Comparison of ENCODE assay signal across 25 mouse cellular contexts in genomic region chr3:6926737-6927136, GRCm38 (mm10).
DNase-seq lines count a peak whose midpoint lies in the region; ATAC-seq and TF ChIP-seq lines count a peak whose summit lies in the region.
"Had no signal": no experiment of that assay in that cellular context is flagged by ENCODE, and none has a peak within 500 bp of the region (broad histone marks: within the 10 kb centered on the region; RNA-seq: fewer than 3 reads in every experiment).

No protein-coding gene starts in this region.

- no peak overlapping the region for H3K4me2 ChIP-seq in forebrain, embryonic 15.5 days (replicated peaks)
- no peak overlapping the region for H3K4me2 ChIP-seq in limb, embryonic 14.5 days (replicated peaks; ENCODE audit: low read depth, low read length, severe bottlenecking)
- H3K4me2 ChIP-seq: embryonic facial prominence, embryonic 13.5 days; lung, embryonic 15.5 days; midbrain, embryonic 12.5 days; neural tube, embryonic 12.5 days had no signal

- 67% methylated on average over 1 of the region's 1 CpGs for WGBS in forebrain, embryonic 10.5 days
- 79% methylated on average over 1 of the region's 1 CpGs for WGBS in forebrain, embryonic 15.5 days
- 11% methylated on average over 1 of the region's 1 CpGs for WGBS in limb, embryonic 14.5 days

- H3K4me1 ChIP-seq in forebrain, embryonic 10.5 days, result no peaks in the 10 kb centered on the region
- H3K4me1 ChIP-seq in forebrain, embryonic 15.5 days, result no peaks in the 10 kb centered on the region
- H3K4me1 ChIP-seq in limb, embryonic 14.5 days (ENCODE audit: control insufficient read depth, insufficient read depth, low read length), result peaks cover 8% of the 10 kb centered on the region
- H3K4me1 ChIP-seq: heart, embryonic 10.5 days; lung, embryonic 15.5 days; midbrain, embryonic 12.5 days; neural tube, embryonic 12.5 days had no signal

- H3K9ac ChIP-seq in forebrain, embryonic 15.5 days (replicated peaks), result no peak overlapping the region
- H3K9ac ChIP-seq in limb, embryonic 14.5 days (ENCODE audit: low read depth, low read length, severe bottlenecking), result no peak overlapping the region
- H3K9ac ChIP-seq: embryonic facial prominence, embryonic 13.5 days; liver, embryonic 14.5 days; lung, embryonic 15.5 days; midbrain, embryonic 12.5 days; neural tube, embryonic 12.5 days had no signal

- ATAC-seq in forebrain, embryonic 15.5 days (replicated peaks), result no peak
- peak; percentile 69; the same call in 1 of the 2 replicates for ATAC-seq in limb, embryonic 14.5 days (ENCODE audit: low FRiP score, low read depth)
- ATAC-seq: forebrain, embryonic 14.5 days; inflammation-experienced regulatory T-cells, adult 6 months had no signal

- DNase-seq in forebrain, embryonic 10.5 days (ENCODE audit: extremely low spot score, low spot score), result peak; percentile 15
- peak; percentile 69 for DNase-seq in embryo, embryonic 11 days
- DNase-seq in forelimb bud, embryonic 11.5 days (ENCODE audit: low read depth, low spot score), result peak; percentile 87
- DNase-seq in limb, embryonic 14.5 days (ENCODE audit: low spot score), result no peak
- no peak for DNase-seq in yolk sac, embryonic 10.5 days (ENCODE audit: low spot score)
- no peak for DNase-seq in lung, adult 18-20 months
- DNase-seq: adrenal gland, postnatal 10 days; cerebellum, adult 18-20 months; cerebellum, postnatal 25 days; gastrocnemius, postnatal 10 days; kidney, adult 2 months; kidney, postnatal 10 days; left cerebral cortex, postnatal 4 days; retina, postnatal 1 day; right cerebral cortex, postnatal 25 days; spleen, adult 18-20 months had no signal

- no peak for TF ChIP-seq POLR2A in limb, embryonic 14.5 days (IDR thresholded peaks at IDR 0.05; ENCODE audit: borderline replicate concordance, extremely low read depth, insufficient read depth, insufficient read length)

- no peaks in the 10 kb centered on the region for H3K27me3 ChIP-seq in forebrain, embryonic 10.5 days (ENCODE audit: poor library complexity, severe bottlenecking)
- H3K27me3 ChIP-seq in forebrain, embryonic 15.5 days, result no peaks in the 10 kb centered on the region
- H3K27me3 ChIP-seq in limb, embryonic 14.5 days (ENCODE audit: control insufficient read depth, insufficient read depth, low read length), result no peaks in the 10 kb centered on the region
- H3K27me3 ChIP-seq: embryonic facial prominence, embryonic 13.5 days; lung, embryonic 15.5 days; midbrain, embryonic 12.5 days; neural tube, embryonic 12.5 days had no signal

- H3K9me3 ChIP-seq in forebrain, embryonic 10.5 days, result no peaks in the 10 kb centered on the region
- no peaks in the 10 kb centered on the region for H3K9me3 ChIP-seq in forebrain, embryonic 15.5 days
- no peaks in the 10 kb centered on the region for H3K9me3 ChIP-seq in limb, embryonic 14.5 days (ENCODE audit: control insufficient read depth, low read length)
- H3K9me3 ChIP-seq: embryonic facial prominence, embryonic 13.5 days; heart, embryonic 10.5 days; lung, embryonic 15.5 days; midbrain, embryonic 12.5 days; neural tube, embryonic 12.5 days had no signal

- H3K4me3 ChIP-seq in forebrain, embryonic 10.5 days, result no peak overlapping the region
- H3K4me3 ChIP-seq in forebrain, embryonic 15.5 days, result no peak overlapping the region
- no peak overlapping the region for H3K4me3 ChIP-seq in limb, embryonic 14.5 days (replicated peaks; ENCODE audit: low read length)
- H3K4me3 ChIP-seq: embryonic facial prominence, embryonic 13.5 days; heart, embryonic 10.5 days; lung, embryonic 15.5 days; midbrain, embryonic 12.5 days; neural tube, embryonic 12.5 days had no signal

- H3K36me3 ChIP-seq in forebrain, embryonic 10.5 days (replicated peaks), result no peaks in the 10 kb centered on the region
- H3K36me3 ChIP-seq in forebrain, embryonic 15.5 days, result no peaks in the 10 kb centered on the region
- H3K36me3 ChIP-seq in limb, embryonic 14.5 days (ENCODE audit: control insufficient read depth, insufficient read depth, low read length), result no peaks in the 10 kb centered on the region
- H3K36me3 ChIP-seq: embryonic facial prominence, embryonic 13.5 days; heart, embryonic 10.5 days; lung, embryonic 15.5 days; midbrain, embryonic 12.5 days; neural tube, embryonic 12.5 days had no signal

- H3K27ac ChIP-seq in forebrain, embryonic 10.5 days, result no peak overlapping the region
- H3K27ac ChIP-seq in forebrain, embryonic 15.5 days (replicated peaks), result no peak overlapping the region
- no peak overlapping the region for H3K27ac ChIP-seq in limb, embryonic 14.5 days (replicated peaks; ENCODE audit: low read depth, low read length)
- H3K27ac ChIP-seq: embryonic facial prominence, embryonic 13.5 days; heart, embryonic 10.5 days; liver, embryonic 14.5 days; lung, embryonic 15.5 days; midbrain, embryonic 12.5 days; neural tube, embryonic 12.5 days had no signal

Comparison
In these comparisons a context has a peak if more than half of its experiments do, and no peak if none do; other contexts are left out.
1. DNase-seq: peak in forebrain, embryonic 10.5 days (single experiment), embryo, embryonic 11 days (single experiment) and forelimb bud, embryonic 11.5 days (single experiment); none in limb, embryonic 14.5 days (single experiment), yolk sac, embryonic 10.5 days (single experiment) and lung, adult 18-20 months (0 of 2).